Mouse (Mus musculus) lung, embryonic 14.5 days (tissue): ENCODE data around the gene Hint3. TPM values are rescaled to one million over a fixed set of nuclear protein-coding genes. Genes with fewer than 3 reads are reported as not detected.

Source experiments
- ATAC-seq: fragments of 200-750 bp; cut with Nextera tagmentation; 2 replicates; pipeline ENCODE4 v1.8.0; 2017; ENCODE audit warnings: mild to moderate bottlenecking, moderate TSS enrichment, moderate library complexity; ENCODE audit not compliant: insufficient read depth
- DNase-seq: peaks from one replicate; pipeline ENCODE4 v3.0.0-alpha.2; 2015
- H3K27ac ChIP-seq: fragments of 300-500 bp; sonication (generic); 2 replicates; pipeline ENCODE4 v1.5.1; 2014; ENCODE audit warnings: low read depth, mild to moderate bottlenecking, moderate library complexity
- H3K27me3 ChIP-seq: fragments of 300-500 bp; sonication (generic); 2 replicates; pipeline ENCODE4 v1.6.1; 2014; ENCODE audit warnings: low read length, control low read depth; ENCODE audit not compliant: insufficient read depth
- H3K36me3 ChIP-seq: fragments of 300-500 bp; sonication (generic); 2 replicates; pipeline ENCODE4 v1.6.1; 2014; ENCODE audit warnings: control low read depth; ENCODE audit not compliant: insufficient read depth
- H3K4me1 ChIP-seq: fragments of 300-500 bp; sonication (generic); 2 replicates; pipeline ENCODE4 v1.6.1; 2014; ENCODE audit warnings: antibody characterized with exemption, control low read depth; ENCODE audit not compliant: insufficient read depth
- H3K4me2 ChIP-seq: fragments of 300-500 bp; sonication (generic); 2 replicates; pipeline ENCODE4 v1.6.1; 2014; ENCODE audit warnings: mild to moderate bottlenecking
- H3K4me3 ChIP-seq: fragments of 300-500 bp; sonication (generic); 2 replicates; pipeline ENCODE4 v1.5.1; 2014; ENCODE audit warnings: low read depth, low read length
- H3K9ac ChIP-seq: fragments of 300-500 bp; sonication (generic); 2 replicates; pipeline ENCODE4 v1.6.1; 2014
- H3K9me3 ChIP-seq: fragments of 300-500 bp; sonication (generic); 2 replicates; pipeline ENCODE4 v1.6.1; 2016; ENCODE audit warnings: low read depth, low read length, control low read depth
- CTCF ChIP-seq: IDR thresholded peaks from 2 replicates; pipeline ENCODE4 v1.5.1; 2016; ENCODE audit warnings: antibody characterized with exemption, low read depth
- WGBS: fragments of 180-500 bp; shearing (Covaris S2); extraction: QIAGEN DNeasy Blood & Tissue Kit; methylation state at CpG from one replicate; pipeline ENCODE4 v1.1.7; 2014; 5-methylcytosine and 5-hydroxymethylcytosine counted together
- polyA plus RNA-seq: library from polyadenylated mRNA; unstranded; fragments of >200 nt; fragmentation: Nextera tagmentation; extraction: Ambion mirVana; gene quantifications from 2 replicates; pipeline ENCODE4 v1.2.1, GENCODE M21; 2014

The Hint3 gene
- polyA plus RNA-seq, result 21.5 and 22.8 TPM in 2 replicates

DNA sequence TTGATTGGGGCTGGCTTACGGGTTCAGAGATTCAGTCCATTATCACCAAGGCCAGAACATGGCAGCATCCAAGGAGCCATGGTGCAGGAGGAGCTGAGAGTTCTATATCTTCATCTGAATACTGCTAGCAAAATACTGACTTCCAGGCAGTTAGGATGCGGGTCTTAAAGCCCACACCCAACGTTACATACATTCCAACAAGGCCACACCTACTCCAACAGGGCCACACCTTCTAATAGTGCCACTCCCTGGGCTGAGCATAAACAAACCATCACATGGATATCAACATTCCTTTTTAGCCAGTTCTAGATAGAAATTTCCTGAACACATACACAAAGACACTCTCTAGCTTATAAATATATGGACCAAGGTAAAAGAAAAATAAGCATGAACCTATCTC lies at the start of gene Hint3:
Gene Hint3 (minus strand): TSS at position 120 of the 400 bp plus-strand sequence.
- Histone ChIP-seq H3K4me3 (no peak within 1 kb of the TSS), H3K4me1 (no peaks in the 10 kb centered on the region), H3K27me3 (no peaks in the 10 kb centered on the region), H3K9ac (no peak within 1 kb of the TSS), H3K4me2 (no peak within 1 kb of the TSS), H3K27ac (no peak within 1 kb of the TSS), H3K36me3 (no peaks in the 10 kb centered on the region), H3K9me3 (no peaks in the 10 kb centered on the region)
- TF ChIP-seq CTCF, result no peak
- ATAC-seq (no peak), DNase-seq (no peak)
- WGBS, result 74% methylated on average over 3 of the region's 3 CpGs

DNA sequence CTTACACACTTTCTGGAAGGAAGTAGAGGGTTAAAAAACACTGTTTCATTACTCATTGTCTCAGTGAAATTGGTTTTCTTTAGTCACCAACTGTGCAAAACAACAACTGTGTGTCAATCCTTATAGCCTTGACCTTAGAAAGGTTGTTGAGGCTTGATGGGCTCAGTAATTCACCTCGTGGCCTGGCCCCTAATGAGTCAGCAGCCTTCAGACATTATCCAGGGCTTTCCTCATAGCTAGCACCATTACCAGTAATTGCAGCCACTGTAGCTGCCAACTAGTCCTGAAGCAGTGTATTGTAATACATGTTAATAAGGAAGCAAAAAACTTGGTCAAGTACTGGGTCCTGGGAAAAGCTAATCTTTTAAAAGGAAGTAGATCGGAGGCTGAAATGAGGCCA lies 48.6 kb upstream of the Hint3 start:
- DNase-seq, result no peak
- Histone ChIP-seq H3K4me2 (no peak overlapping the region), H3K36me3 (no peaks in the 10 kb centered on the region), H3K27me3 (no peaks in the 10 kb centered on the region), H3K4me1 (no peaks in the 10 kb centered on the region), H3K9ac (no peak overlapping the region), H3K27ac (no peak overlapping the region), H3K4me3 (no peak overlapping the region), H3K9me3 (no peaks in the 10 kb centered on the region)
- no peak for TF ChIP-seq CTCF
- ATAC-seq, result no peak
- 82% methylated on average over 2 of the region's 2 CpGs for WGBS

DNA sequence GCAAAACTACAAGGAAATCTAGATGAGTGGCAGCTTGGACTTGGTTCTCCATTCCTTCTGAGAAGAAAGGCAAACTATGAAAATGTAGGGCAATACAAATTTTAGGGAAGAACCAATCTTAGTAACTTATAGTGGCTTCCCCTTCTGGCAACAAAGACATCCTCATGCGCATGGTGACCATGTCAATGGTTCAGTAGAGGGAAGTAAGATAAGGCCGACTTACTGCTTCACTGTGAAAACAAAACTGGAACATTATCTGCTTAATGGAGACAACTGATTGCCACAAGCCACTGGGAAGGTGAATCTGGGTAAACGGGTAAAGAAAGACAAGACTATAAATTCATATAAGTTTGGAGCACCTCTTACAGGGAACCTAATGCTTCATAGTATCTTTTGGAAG lies 45.4 kb upstream of the Hint3 start:
- Histone ChIP-seq H3K9ac (no peak overlapping the region), H3K36me3 (no peaks in the 10 kb centered on the region), H3K4me1 (no peaks in the 10 kb centered on the region), H3K4me3 (no peak overlapping the region), H3K27me3 (no peaks in the 10 kb centered on the region), H3K4me2 (no peak overlapping the region), H3K27ac (no peak overlapping the region), H3K9me3 (no peaks in the 10 kb centered on the region)
- WGBS, result 81% methylated on average over 3 of the region's 3 CpGs
- no peak for ATAC-seq
- DNase-seq, result no peak
- no peak for TF ChIP-seq CTCF

DNA sequence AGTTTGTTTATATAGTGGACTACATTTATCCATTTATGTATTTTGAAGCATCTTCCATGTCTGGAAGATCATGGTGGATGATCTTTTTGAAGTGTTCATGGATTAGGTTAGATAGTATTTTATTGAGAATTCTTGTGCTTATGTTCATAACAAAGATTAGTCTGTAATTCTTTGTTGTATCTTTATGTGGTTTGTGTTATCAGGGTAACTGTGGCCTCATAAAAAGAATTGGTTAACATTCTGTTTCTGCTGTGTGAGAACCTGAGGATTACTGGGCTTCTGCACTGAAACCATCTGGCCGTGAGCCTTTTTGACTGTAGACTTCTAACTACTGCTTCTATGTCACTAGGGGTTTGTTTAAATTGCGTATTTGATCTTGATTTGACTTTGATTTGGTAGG lies 37.1 kb upstream of the Hint3 start:
- H3K27me3 ChIP-seq, result no peaks in the 10 kb centered on the region
- no peak overlapping the region for H3K4me3 ChIP-seq
- no peak overlapping the region for H3K9ac ChIP-seq
- H3K4me2 ChIP-seq, result no peak overlapping the region
- DNase-seq, result no peak
- no peak for TF ChIP-seq CTCF
- H3K36me3 ChIP-seq, result no peaks in the 10 kb centered on the region
- no peaks in the 10 kb centered on the region for H3K9me3 ChIP-seq
- H3K27ac ChIP-seq, result no peak overlapping the region
- 89% methylated on average over 2 of the region's 2 CpGs for WGBS
- no peaks in the 10 kb centered on the region for H3K4me1 ChIP-seq
- ATAC-seq, result no peak

DNA sequence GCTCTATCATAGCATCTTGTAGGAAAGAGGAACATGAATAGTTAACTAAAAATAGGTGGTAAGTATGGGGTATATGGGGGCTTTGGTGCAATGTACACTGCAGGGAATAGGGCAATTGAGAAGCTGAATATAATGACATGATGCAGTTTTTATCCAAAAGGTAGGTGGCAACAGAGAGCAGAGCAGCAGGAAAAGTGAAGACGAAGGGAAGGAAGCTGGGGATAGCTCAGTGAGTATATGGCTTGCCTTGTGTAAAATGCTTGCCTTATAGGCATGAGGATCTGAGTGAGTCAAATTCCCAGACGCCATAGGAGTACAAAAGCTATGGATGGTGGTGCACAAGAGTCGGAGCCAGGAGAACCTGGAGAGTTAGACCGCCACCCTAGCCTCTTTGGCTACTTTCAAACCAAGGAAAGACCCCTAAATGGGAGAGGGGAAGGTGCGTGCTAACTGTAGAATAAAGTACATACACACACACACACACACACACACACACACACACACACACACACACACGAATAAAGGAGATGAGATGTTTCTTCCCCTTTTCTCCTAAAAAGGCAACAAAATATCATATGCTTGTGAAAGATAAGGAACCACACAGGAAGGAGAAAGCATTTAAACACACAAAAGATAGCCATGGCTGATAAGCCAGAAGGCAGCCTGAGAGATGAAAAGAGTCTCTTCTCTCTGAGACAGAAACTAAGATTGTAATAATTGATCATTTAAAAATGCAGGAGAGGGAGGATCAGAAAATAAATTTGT lies 31.3 kb upstream of the Hint3 start:
- TF ChIP-seq CTCF, result no peak
- 85% methylated on average over 6 of the region's 6 CpGs for WGBS
- Histone ChIP-seq H3K36me3 (0 out of 2 replicates have a peak, but pooled peaks cover 3% of the 10 kb centered on the region), H3K4me2 (no peak overlapping the region), H3K27me3 (no peaks in the 10 kb centered on the region), H3K27ac (no peak overlapping the region), H3K9ac (no peak overlapping the region), H3K4me1 (no peaks in the 10 kb centered on the region), H3K4me3 (no peak overlapping the region), H3K9me3 (no peaks in the 10 kb centered on the region)
- DNase-seq (no peak), ATAC-seq (no peak)

DNA sequence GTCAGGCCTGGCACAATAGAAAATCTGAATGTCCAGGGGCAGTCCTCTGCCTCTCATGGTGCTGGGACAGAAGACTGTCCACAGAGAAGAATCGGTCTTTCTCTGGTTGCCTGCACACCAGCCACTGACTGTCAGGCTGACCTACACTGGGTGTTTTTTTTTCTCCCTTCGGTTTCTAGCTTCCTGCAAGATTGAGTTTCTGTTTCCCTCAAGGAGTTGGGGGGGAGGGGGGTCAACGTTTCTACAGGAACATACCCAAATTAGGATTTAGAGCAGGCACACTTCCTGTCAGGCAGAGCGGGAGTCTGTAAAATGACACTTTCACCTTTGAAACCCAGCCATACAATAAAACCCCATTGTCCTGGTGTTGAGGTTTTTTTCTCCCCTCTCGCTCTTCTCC lies 26.2 kb upstream of the Hint3 start:
- Histone ChIP-seq H3K9me3 (no peaks in the 10 kb centered on the region), H3K4me2 (peak overlapping the region; percentile 52), H3K36me3 (peaks cover 16% of the 10 kb centered on the region; the same call in 1 of the 2 replicates), H3K4me3 (peak overlapping the region; percentile 24), H3K27me3 (no peaks in the 10 kb centered on the region), H3K4me1 (no peaks in the 10 kb centered on the region), H3K27ac (peak overlapping the region; percentile 36; the same call in 1 of the 2 replicates), H3K9ac (peak overlapping the region; percentile 20; the same call in 1 of the 2 replicates)
- DNase-seq (peak; percentile 44), ATAC-seq (peak; percentile 62; the same call in 1 of the 2 replicates)
- 14% methylated on average over 5 of the region's 5 CpGs for WGBS
- no peak for TF ChIP-seq CTCF

DNA sequence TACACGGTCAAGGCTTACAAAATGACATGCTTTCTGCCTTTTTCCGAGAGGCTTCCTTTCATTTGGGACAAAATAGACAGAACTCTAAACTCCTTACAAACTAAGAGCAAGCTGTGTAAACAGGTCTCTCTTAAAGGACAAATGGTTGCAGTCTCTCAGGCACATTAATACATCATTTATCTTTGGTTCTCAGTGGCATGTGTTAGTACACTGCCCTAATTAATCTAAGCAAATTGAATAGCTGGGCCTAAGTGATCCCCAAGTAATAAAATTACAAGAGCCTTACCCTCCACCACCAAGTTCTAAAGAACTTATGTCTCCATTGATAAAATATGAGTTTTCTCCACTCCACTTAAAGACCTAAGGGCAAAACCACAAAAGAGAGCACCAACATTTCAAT lies 18.2 kb upstream of the Hint3 start:
- no peak overlapping the region for H3K27ac ChIP-seq
- no peak for TF ChIP-seq CTCF
- H3K9me3 ChIP-seq, result no peaks in the 10 kb centered on the region
- no peak overlapping the region for H3K9ac ChIP-seq
- H3K27me3 ChIP-seq, result no peaks in the 10 kb centered on the region
- no peaks in the 10 kb centered on the region for H3K4me1 ChIP-seq
- H3K4me2 ChIP-seq, result no peak overlapping the region
- ATAC-seq, result no peak
- DNase-seq, result no peak
- H3K4me3 ChIP-seq, result no peak overlapping the region
- H3K36me3 ChIP-seq, result peaks cover 3% of the 10 kb centered on the region; the same call in 1 of the 2 replicates
- 24% methylated on average over 2 of the region's 2 CpGs for WGBS
